Mouse (Mus musculus) thymus, adult 2 months (tissue): ENCODE data around the gene Egfem1.

ENCODE experiments used
- CTCF ChIP-seq: fragments of 200-500 bp; IDR thresholded peaks from 2 replicates; pipeline ENCODE4 v1.5.1; 2012; ENCODE audit warnings: mild to moderate bottlenecking, control low read depth, low read length, moderate library complexity, borderline replicate concordance; ENCODE audit not compliant: control insufficient read depth, poor library complexity, insufficient read depth; ENCODE audit errors: extremely low read depth
- POLR2A ChIP-seq: fragments of 200-500 bp; IDR thresholded peaks from 2 replicates; pipeline ENCODE4 v1.6.1; 2012; ENCODE audit warnings: mild to moderate bottlenecking, low read length, control low read depth, moderate library complexity; ENCODE audit not compliant: control insufficient read depth, poor library complexity, insufficient read depth; ENCODE audit errors: extremely low read depth

DNA sequence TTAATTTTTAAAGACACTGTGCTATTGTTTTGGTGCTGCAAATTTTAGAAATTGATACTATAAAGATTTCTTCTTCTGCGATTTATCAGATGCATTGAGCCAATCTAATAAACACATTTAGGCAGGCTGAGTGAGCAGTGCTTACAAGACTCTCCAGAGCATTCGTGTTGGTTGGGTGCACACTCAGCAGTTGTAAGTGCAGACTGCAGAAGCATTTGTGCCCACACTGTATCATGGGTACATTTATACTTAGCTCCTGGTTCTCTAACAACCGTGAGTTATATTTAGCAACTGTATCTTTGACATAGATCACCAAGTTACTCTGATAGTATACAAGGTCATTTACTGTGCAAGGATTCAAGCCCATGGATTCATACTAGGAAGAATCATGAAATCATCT lies 264.0 kb downstream of the Egfem1 start:
- TF ChIP-seq POLR2A (no peak), CTCF (no peak)
